ENCODE assay signal across 25 mouse cellular contexts in genomic region chr10:96970737-96971136, GRCm38 (mm10).
DNase-seq lines count a peak whose midpoint lies in the region; ATAC-seq and TF ChIP-seq lines count a peak whose summit lies in the region.
"Had no signal": no experiment of that assay in that cellular context is flagged by ENCODE, and none has a peak within 500 bp of the region (broad histone marks: within the 10 kb centered on the region; RNA-seq: fewer than 3 reads in every experiment).

No protein-coding gene starts in this region.

- no peaks in the 10 kb centered on the region for H3K27me3 ChIP-seq in hindbrain, postnatal 0 days (ENCODE audit: insufficient read depth, low read length)
- H3K27me3 ChIP-seq in hindbrain, embryonic 13.5 days = no peaks in the 10 kb centered on the region
- H3K27me3 ChIP-seq in midbrain, postnatal 0 days (ENCODE audit: insufficient read depth, low read length) = no peaks in the 10 kb centered on the region
- no peaks in the 10 kb centered on the region for H3K27me3 ChIP-seq in midbrain, embryonic 16.5 days (ENCODE audit: control insufficient read depth, insufficient read depth, low read depth, low read length)
- H3K27me3 ChIP-seq in neural tube, embryonic 12.5 days (replicated peaks) = no peaks in the 10 kb centered on the region
- H3K27me3 ChIP-seq in neural tube, embryonic 15.5 days (replicated peaks) = no peaks in the 10 kb centered on the region
- H3K27me3 ChIP-seq: CH12.LX; heart, embryonic 12.5 days; kidney, embryonic 15.5 days; liver, embryonic 12.5 days; midbrain, embryonic 13.5 days; stomach, embryonic 15.5 days had no signal

- peak; percentile 27 for DNase-seq in hindbrain, postnatal 0 days (ENCODE audit: low spot score)
- peak; percentile 49 for DNase-seq in midbrain, postnatal 0 days (ENCODE audit: low spot score)
- DNase-seq in adrenal gland, postnatal 10 days = no peak
- DNase-seq: adrenal gland, adult 8-10 months; cerebellum, adult 8-10 months; cerebellum, postnatal 25 days; heart, adult 2 months; kidney, adult 11 months; kidney, postnatal 25 days; liver, postnatal 0 days; right cerebral cortex, postnatal 25 days; thymus, postnatal 25 days had no signal

- H3K27ac ChIP-seq in hindbrain, postnatal 0 days = no peak overlapping the region
- no peak overlapping the region for H3K27ac ChIP-seq in hindbrain, embryonic 13.5 days
- no peak overlapping the region for H3K27ac ChIP-seq in midbrain, postnatal 0 days (ENCODE audit: low read depth, low read length)
- no peak overlapping the region for H3K27ac ChIP-seq in midbrain, embryonic 16.5 days (ENCODE audit: low read length)
- no peak overlapping the region for H3K27ac ChIP-seq in neural tube, embryonic 12.5 days
- no peak overlapping the region for H3K27ac ChIP-seq in neural tube, embryonic 15.5 days (replicated peaks)
- H3K27ac ChIP-seq: heart, adult 2 months; kidney, embryonic 15.5 days; liver, embryonic 12.5 days; midbrain, embryonic 13.5 days; stomach, embryonic 15.5 days had no signal

- H3K9me3 ChIP-seq in hindbrain, postnatal 0 days (ENCODE audit: low read length) = no peaks in the 10 kb centered on the region
- H3K9me3 ChIP-seq in hindbrain, embryonic 13.5 days = no peaks in the 10 kb centered on the region
- H3K9me3 ChIP-seq in midbrain, postnatal 0 days (ENCODE audit: low read length) = no peaks in the 10 kb centered on the region
- no peaks in the 10 kb centered on the region for H3K9me3 ChIP-seq in midbrain, embryonic 16.5 days (replicated peaks; ENCODE audit: control insufficient read depth, low read length, poor library complexity, severe bottlenecking)
- no peaks in the 10 kb centered on the region for H3K9me3 ChIP-seq in neural tube, embryonic 12.5 days
- H3K9me3 ChIP-seq in neural tube, embryonic 15.5 days (replicated peaks) = no peaks in the 10 kb centered on the region
- H3K9me3 ChIP-seq: heart, embryonic 12.5 days; kidney, embryonic 15.5 days; liver, embryonic 12.5 days; midbrain, embryonic 13.5 days; stomach, embryonic 15.5 days had no signal

- H3K4me1 ChIP-seq in hindbrain, postnatal 0 days (ENCODE audit: insufficient read depth, low read length) = no peaks in the 10 kb centered on the region
- no peaks in the 10 kb centered on the region; the same call in 1 of the 2 replicates for H3K4me1 ChIP-seq in hindbrain, embryonic 13.5 days (replicated peaks)
- no peaks in the 10 kb centered on the region for H3K4me1 ChIP-seq in midbrain, postnatal 0 days (ENCODE audit: insufficient read depth, low read length)
- no peaks in the 10 kb centered on the region for H3K4me1 ChIP-seq in midbrain, embryonic 16.5 days (ENCODE audit: control insufficient read depth, insufficient read depth, low read length)
- H3K4me1 ChIP-seq in neural tube, embryonic 12.5 days = no peaks in the 10 kb centered on the region
- H3K4me1 ChIP-seq in neural tube, embryonic 15.5 days = no peaks in the 10 kb centered on the region
- H3K4me1 ChIP-seq: heart, embryonic 12.5 days; kidney, embryonic 15.5 days; midbrain, embryonic 13.5 days; stomach, embryonic 15.5 days had no signal

- no peak overlapping the region for H3K9ac ChIP-seq in hindbrain, postnatal 0 days (replicated peaks; ENCODE audit: low read length)
- H3K9ac ChIP-seq in hindbrain, embryonic 13.5 days = no peak overlapping the region
- no peak overlapping the region for H3K9ac ChIP-seq in midbrain, postnatal 0 days (replicated peaks; ENCODE audit: low read length, poor library complexity, severe bottlenecking)
- no peak overlapping the region for H3K9ac ChIP-seq in midbrain, embryonic 16.5 days (ENCODE audit: low read depth, low read length)
- no peak overlapping the region for H3K9ac ChIP-seq in neural tube, embryonic 12.5 days
- no peak overlapping the region for H3K9ac ChIP-seq in neural tube, embryonic 15.5 days (replicated peaks)
- H3K9ac ChIP-seq: heart, embryonic 12.5 days; kidney, embryonic 15.5 days; liver, embryonic 12.5 days; liver, postnatal 0 days; midbrain, embryonic 13.5 days; stomach, embryonic 15.5 days had no signal

- no peaks in the 10 kb centered on the region for H3K36me3 ChIP-seq in hindbrain, postnatal 0 days (ENCODE audit: insufficient read depth, low read length)
- no peaks in the 10 kb centered on the region for H3K36me3 ChIP-seq in hindbrain, embryonic 13.5 days
- no peaks in the 10 kb centered on the region for H3K36me3 ChIP-seq in midbrain, postnatal 0 days (ENCODE audit: insufficient read depth, low read length)
- no peaks in the 10 kb centered on the region for H3K36me3 ChIP-seq in midbrain, embryonic 16.5 days (ENCODE audit: control insufficient read depth, insufficient read depth, low read length)
- H3K36me3 ChIP-seq in neural tube, embryonic 12.5 days = no peaks in the 10 kb centered on the region
- H3K36me3 ChIP-seq in neural tube, embryonic 15.5 days = no peaks in the 10 kb centered on the region
- H3K36me3 ChIP-seq: heart, embryonic 12.5 days; kidney, embryonic 15.5 days; liver, embryonic 12.5 days; midbrain, embryonic 13.5 days; stomach, embryonic 15.5 days had no signal

- TF ChIP-seq CTCF in hindbrain, postnatal 0 days (IDR thresholded peaks at IDR 0.05; ENCODE audit: low read depth) = no peak
- no peak for TF ChIP-seq CTCF in midbrain, postnatal 0 days (IDR thresholded peaks at IDR 0.05)

- no peak overlapping the region for H3K4me3 ChIP-seq in hindbrain, postnatal 0 days (ENCODE audit: low read length)
- H3K4me3 ChIP-seq in hindbrain, embryonic 13.5 days = no peak overlapping the region
- H3K4me3 ChIP-seq in midbrain, postnatal 0 days (ENCODE audit: low read depth, low read length) = no peak overlapping the region
- H3K4me3 ChIP-seq in midbrain, embryonic 16.5 days (ENCODE audit: low read depth, low read length) = no peak overlapping the region
- no peak overlapping the region for H3K4me3 ChIP-seq in neural tube, embryonic 12.5 days
- no peak overlapping the region for H3K4me3 ChIP-seq in neural tube, embryonic 15.5 days (replicated peaks)
- H3K4me3 ChIP-seq: erythroblast, embryonic 14.5 days; heart, adult 2 months; heart, embryonic 12.5 days; kidney, embryonic 15.5 days; liver, embryonic 12.5 days; midbrain, embryonic 13.5 days; stomach, embryonic 15.5 days had no signal

- 28% methylated on average over 4 of the region's 4 CpGs for WGBS in hindbrain, postnatal 0 days
- WGBS in hindbrain, embryonic 13.5 days = 37% methylated on average over 4 of the region's 4 CpGs
- WGBS in midbrain, postnatal 0 days = 50% methylated on average over 4 of the region's 4 CpGs
- 51% methylated on average over 4 of the region's 4 CpGs for WGBS in midbrain, embryonic 16.5 days
- WGBS in neural tube, embryonic 12.5 days = 30% methylated on average over 4 of the region's 4 CpGs
- 24% methylated on average over 4 of the region's 4 CpGs for WGBS in neural tube, embryonic 15.5 days

- no peak overlapping the region for H3K4me2 ChIP-seq in hindbrain, postnatal 0 days (ENCODE audit: low read depth, low read length)
- H3K4me2 ChIP-seq in hindbrain, embryonic 13.5 days = no peak overlapping the region
- no peak overlapping the region for H3K4me2 ChIP-seq in midbrain, postnatal 0 days (ENCODE audit: low read depth, low read length, poor library complexity, severe bottlenecking)
- no peak overlapping the region for H3K4me2 ChIP-seq in midbrain, embryonic 16.5 days (ENCODE audit: low read length)
- H3K4me2 ChIP-seq in neural tube, embryonic 12.5 days (replicated peaks) = no peak overlapping the region
- H3K4me2 ChIP-seq in neural tube, embryonic 15.5 days = no peak overlapping the region
- H3K4me2 ChIP-seq: heart, embryonic 12.5 days; kidney, embryonic 15.5 days; liver, embryonic 12.5 days; midbrain, embryonic 13.5 days; stomach, embryonic 15.5 days had no signal

- peak; percentile 68; the same call in 1 of the 2 replicates for ATAC-seq in hindbrain, postnatal 0 days
- ATAC-seq in hindbrain, embryonic 13.5 days (ENCODE audit: low FRiP score) = no peak
- no peak for ATAC-seq in midbrain, postnatal 0 days (ENCODE audit: low FRiP score)
- ATAC-seq in midbrain, embryonic 16.5 days = no peak
- ATAC-seq in neural tube, embryonic 12.5 days (ENCODE audit: low FRiP score, low read depth) = peak; percentile 84
- ATAC-seq in neural tube, embryonic 15.5 days (ENCODE audit: low FRiP score) = peak; percentile 74; the same call in 1 of the 2 replicates
- ATAC-seq: forebrain, embryonic 16.5 days; inflammation-experienced regulatory T-cells, adult 6 months; liver, embryonic 12.5 days; liver, postnatal 0 days; midbrain, embryonic 13.5 days had no signal

Comparison
In these comparisons a context has a peak if more than half of its experiments do, and no peak if none do; other contexts are left out.
1. ATAC-seq: peak in hindbrain, postnatal 0 days (single experiment), neural tube, embryonic 12.5 days (single experiment) and neural tube, embryonic 15.5 days (single experiment); none in hindbrain, embryonic 13.5 days (single experiment), midbrain, postnatal 0 days (single experiment) and midbrain, embryonic 16.5 days (single experiment).